Mouse (Mus musculus): ENCODE measurements around the gene Csgalnact2. TPM values are rescaled to one million over a fixed set of nuclear protein-coding genes. Genes with fewer than 3 reads are reported as not detected.

Csgalnact2 gene
- total RNA-seq (2021), result 10 to 100 TPM; 15.9 to 17.4 TPM
- long read RNA-seq, experiment 1, transcript Csgalnact2-201 (8 exons, 3,661 nt), result major isoform, 7 of 8 reads
- long read RNA-seq, experiment 1, partial matches to known transcripts, result 0 of 8 reads
- long read RNA-seq, experiment 1, other reads (novel, unspliced or antisense), result 1 of 8 reads
- long read RNA-seq, experiment 2, transcript Csgalnact2-201 (8 exons, 3,661 nt), result major isoform, 37 of 41 reads
- long read RNA-seq, experiment 2, partial matches to known transcripts, result 0 of 41 reads
- long read RNA-seq, experiment 2, other reads (novel, unspliced or antisense), result 4 of 41 reads

DNA sequence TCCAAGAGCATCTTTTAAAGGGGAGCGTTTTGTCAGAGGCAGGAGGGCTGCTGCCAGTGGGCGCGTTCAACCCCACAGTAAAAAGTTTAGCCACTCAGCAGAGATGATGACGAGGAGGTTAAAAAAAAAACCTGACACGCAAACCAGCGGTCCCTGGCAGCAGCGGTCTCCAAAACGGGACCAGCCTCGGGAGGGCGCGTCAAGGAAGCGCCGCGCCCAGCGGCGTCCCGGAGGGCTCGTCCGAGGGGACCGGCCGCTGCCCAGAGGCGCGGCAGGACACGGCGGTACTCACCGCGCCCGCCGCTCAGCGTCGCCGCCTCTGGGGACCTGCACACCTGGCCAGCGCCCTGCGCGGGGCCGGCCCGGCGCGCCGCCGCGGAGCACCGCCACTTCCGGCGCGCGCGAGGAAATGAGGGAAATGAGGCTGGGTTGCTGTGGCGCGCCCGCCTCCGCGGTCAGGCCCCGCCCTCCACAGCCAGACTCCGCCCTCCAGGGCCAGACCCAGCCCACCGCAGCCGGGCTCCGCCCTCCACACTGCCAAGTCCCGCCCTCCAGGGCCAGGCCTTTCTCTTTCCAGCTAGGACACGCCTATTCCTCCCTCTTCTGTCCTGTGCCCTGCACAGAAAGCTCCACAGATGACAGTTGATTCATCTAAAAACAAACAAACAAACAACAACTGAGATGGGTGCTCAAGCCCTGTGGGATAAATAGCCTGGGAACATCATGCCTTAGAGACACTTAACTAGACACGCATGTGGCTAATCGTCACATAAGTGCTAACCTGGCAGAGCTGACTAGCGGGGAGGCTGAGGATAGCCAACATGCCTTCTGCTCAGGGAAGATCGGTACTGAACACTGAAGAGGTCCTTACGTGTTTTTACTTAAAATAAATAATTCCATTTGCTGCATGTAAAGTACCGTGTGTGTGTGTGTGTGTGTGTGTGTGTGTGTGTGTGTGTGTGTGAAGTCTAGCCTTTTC is at the start of gene Csgalnact2:
TSS of gene Csgalnact2 (minus strand) at position 410 of the 979 bp plus-strand sequence.
- peak; percentile 98 for DNase-seq (ENCODE audit: low spot score in 2 of 2)

DNA sequence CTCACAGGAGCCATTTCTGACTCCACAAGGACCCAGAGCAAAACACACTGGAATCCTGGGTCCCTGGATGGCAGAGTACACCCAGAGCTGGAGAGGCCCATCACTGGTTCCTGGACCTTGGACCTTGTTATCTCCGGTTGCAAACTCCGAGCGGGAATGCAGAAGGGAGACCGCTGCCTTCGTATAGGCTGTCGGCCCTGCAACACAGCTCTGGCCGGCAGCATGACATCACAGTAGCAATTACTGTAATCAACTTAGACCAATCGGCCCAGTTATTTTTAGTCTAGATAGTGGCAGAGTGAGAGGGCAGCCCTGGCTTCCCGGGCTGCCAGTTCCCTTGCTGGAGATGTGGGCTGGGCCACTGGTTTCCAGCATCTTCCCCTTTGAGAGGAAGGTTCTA is 49.7 kb upstream of the Csgalnact2 start:
- DNase-seq (ENCODE audit: low spot score in 2 of 2), result no peak

- DNase-seq (ENCODE audit: low spot score in 2 of 2), result no peak
These were observed 48.3 kb upstream of the Csgalnact2 start for GRCm38 (mm10) chr6:118187285-118187641.

GRCm38 (mm10) chr6:118186620-118187284 is 47.8 kb upstream of the Csgalnact2 start:
- DNase-seq (ENCODE audit: low spot score in 2 of 2), result no peak

DNA sequence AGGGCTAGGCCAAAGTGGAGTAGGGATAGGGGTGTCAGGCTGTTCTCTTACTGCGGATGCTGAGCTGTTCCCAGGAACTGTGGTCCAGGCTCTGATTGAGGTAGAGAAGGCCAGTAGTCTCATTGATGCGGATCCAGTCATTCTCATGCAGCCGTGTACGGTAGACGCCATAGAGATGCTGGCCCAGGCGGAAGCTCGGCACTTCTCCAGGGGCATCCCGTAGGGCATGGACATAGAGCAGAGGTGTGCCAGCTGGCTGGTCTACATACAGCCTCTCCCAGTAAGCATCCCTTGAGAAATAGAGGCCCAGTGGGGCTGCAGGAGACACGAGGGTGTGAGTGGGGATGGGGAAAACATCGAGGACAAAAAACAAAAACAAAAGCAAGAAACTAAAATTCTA is 45.2 kb upstream of the Csgalnact2 start:
- no peak for DNase-seq (ENCODE audit: low spot score in 2 of 2)

DNA sequence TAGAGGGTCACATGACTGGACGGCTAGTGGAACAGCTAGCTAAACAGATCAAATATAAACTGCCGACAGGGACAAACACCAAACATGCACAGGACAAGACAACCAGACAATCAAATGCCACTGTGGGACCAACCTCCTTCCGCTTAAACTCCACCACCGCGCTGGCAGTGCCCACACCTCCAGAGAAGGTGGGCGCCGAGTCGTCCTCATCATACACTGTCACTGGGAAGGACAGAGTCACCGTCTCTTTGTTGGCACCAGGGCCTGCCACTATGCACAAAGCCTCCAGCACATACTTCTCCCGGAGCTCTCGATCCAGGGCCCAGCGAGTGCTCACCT is 41.1 kb upstream of the Csgalnact2 start:
- no peak for DNase-seq (ENCODE audit: low spot score in 2 of 2)

DNA sequence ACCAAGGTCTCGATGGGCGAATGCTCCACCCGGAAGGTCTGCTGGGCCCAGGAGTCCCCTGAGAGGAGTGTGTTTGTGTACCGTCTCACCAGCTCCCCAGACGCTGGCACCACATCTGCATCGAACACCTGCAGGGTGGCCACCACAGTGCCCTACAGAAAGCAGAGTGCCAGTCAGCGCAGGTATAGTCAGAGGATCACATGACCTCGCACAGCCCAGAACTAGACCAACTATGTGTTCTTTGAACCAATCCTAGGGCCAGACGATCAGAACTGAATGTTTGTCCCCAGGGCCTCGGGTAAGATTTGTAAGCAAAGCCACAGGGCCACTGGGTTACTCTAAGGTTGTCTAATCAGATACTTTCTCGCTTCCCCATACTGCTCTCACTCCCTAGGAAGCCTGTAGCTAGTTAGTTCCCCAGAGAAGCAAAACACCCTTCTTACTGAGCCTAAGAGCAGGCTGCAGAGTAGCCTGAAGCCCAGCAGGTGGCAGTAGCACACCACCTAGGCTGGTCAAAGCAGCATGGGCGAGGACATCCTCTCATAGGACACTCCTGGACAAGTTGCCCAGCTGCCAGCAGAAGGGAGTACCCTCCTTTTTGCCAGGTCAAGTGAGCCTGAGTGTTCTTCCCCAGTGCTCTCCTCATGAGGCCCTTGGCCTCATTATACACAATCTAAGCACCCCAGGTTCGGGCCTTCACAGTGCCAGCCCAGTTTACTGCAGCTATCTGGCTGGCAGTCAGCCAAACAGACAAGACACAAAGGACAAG is 40.6 kb upstream of the Csgalnact2 start:
- DNase-seq (ENCODE audit: low spot score in 2 of 2), result peak; percentile 64 to 65

- DNase-seq (ENCODE audit: low spot score in 2 of 2), result no peak
These were observed 35.0 kb upstream of the Csgalnact2 start for GRCm38 (mm10) chr6:118173975-118174328.

DNA sequence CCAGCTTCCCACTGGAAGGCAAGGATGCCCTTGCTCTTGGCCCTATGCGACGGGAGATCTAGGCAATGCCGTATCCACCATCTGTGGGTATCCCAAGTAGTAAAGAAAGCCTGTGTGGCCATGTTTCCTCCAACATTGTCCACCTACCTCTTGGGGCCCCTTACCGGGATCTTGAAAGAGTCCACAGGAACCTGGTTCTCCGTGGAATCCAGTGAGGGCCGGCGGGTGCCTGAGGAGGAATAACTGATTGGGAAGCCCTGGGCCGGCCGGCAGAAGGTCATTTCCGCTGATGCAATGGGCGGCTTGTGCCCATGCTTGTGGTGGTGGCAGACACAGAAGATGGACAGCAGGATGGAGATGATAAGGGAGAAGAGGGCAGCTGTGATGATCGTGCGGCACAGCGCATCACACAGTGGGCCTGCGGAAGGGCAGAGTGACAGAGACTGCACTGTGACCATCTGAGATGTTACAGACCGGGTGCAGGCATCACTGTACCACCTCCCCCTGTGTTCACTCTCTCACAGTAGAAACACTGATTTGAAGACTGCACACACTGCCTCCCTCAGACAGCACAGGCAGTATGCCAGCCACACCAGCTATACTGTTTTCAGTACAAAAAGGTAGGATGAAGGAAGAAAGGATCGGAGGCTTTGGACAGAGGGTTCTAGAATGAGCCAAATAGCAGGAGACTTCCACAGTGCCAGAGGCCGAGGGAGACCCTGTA is 34.5 kb upstream of the Csgalnact2 start:
- no peak for DNase-seq (ENCODE audit: low spot score in 2 of 2)

DNA sequence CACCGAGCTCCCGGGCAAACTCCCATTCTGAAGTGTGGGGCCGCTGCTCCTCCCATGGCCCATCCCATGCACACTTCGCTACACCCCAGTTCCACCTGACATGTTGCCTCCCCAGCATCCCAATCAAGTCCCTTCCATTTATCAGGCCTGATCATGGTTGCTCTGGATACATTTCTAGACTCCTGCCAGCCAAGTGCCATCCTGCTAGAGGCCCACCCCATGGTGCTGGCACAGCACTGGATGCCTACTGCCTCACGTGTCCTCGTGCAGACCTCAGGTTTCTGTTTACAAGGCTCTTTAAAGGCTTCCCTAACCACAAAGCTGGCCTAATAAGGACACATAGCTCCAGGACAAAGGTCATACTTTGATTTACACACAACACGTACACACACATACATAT is 32.4 kb upstream of the Csgalnact2 start:
- no peak for DNase-seq (ENCODE audit: low spot score in 2 of 2)

DNA sequence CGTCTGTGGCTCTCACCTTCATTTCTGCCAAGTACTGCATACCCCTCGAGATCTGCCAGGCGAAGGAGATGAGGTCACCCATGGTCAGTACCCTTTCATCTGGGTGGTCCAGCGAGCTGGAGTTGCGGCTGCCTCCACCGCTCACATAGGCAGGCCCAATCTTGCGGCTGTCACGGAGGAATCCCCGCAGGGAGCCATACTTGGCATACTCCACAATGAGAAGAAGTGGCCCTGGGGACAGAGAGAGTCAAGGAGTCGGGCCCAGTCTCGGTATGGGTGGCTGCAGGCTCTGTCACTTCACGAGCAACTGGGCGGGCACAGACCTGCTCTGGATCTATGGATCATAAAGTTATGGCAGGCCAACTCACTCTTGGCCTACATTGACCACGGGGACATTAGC is 29.2 kb upstream of the Csgalnact2 start:
- DNase-seq (ENCODE audit: low spot score in 2 of 2), result no peak

DNA sequence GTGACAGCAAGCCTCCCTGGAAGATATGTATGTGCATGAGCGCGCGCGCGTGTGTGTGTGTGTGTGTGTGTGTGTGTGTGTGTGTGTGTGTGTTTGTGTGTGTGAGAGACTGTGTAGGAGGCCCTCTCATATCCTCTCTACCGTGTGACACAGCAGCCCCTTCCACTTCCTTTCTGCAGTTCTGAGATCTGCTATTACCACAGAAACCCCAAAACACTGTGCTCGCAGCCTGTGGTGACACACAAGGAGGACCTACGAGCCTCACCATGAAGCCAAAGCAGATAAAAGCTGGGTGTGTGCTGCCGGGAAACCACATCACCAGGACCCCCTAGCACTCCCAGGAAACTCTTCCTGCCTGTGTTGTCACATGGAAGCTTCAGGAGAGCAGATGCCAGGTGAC is 28.1 kb upstream of the Csgalnact2 start:
- DNase-seq (ENCODE audit: low spot score in 2 of 2), result no peak

DNA sequence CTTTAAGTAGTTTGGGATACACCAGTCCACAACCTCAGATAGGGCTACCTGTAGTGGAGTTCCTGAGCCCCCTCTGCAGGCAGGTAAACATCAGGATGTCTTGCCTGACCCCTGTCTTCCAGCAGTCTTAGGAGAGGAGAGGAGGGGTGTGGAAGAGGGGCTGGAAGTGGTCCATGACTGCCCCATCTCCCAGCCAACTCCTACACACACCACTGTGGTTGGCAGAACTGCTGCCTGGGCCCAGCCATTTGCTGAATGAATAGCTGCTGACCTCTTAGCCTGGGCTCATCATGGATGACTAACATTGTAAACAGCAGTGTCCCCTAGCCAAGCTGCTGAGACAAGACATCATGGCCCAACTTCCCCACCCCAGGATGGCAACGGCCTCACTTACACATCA is 26.6 kb upstream of the Csgalnact2 start:
- no peak for DNase-seq (ENCODE audit: low spot score in 2 of 2)

GRCm38 (mm10) chr6:118164691-118165090 is 25.8 kb upstream of the Csgalnact2 start:
- DNase-seq (ENCODE audit: low spot score in 2 of 2), result peak in 1 of 2 experiments; percentile 7

DNA sequence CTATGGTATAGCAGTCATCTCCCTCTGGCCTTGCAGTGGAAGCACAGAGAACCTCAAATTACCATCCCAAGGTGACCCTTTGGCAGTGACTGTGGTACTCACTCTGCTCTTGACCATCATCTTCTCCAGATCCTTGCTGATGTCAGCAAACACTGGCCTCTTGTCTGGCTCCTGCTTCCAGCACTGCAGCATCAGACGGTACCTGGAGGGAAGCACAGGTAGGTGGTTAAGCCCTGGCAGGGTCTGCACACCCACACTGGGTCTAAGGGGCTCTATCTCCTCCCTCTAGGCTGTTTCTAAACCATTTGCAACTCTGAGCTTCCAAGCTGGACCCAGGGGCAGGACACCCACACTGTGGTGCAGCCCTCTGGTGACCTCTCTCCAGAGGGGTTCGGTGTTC is 24.1 kb upstream of the Csgalnact2 start:
- DNase-seq (ENCODE audit: low spot score in 2 of 2), result peak in 1 of 2 experiments; percentile 7

GRCm38 (mm10) chr6:118162457-118163082 is 23.6 kb upstream of the Csgalnact2 start:
- DNase-seq (ENCODE audit: low spot score in 2 of 2), result peak in 1 of 2 experiments; percentile 11

- no peak for DNase-seq (ENCODE audit: low spot score in 2 of 2)
These were observed 14.2 kb upstream of the Csgalnact2 start for GRCm38 (mm10) chr6:118153091-118153490.

DNA sequence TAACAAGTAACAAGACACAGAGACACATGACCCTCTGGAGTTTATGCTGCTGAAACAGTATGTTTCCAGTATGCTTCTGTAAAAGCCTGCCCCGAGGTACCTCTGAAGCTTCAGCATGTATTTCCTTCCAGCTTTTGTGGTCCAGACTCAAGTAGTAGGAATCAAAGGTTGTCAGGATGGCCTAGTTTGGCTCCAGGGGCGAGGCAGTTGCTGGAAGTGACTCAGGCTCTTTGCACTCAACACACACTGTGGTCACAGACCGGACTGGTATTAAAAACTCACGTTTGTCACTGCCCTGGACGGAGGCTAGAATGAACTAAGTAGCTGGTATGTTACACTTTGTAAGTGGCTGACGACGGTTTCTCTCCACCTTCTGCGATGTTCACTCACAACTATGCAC is 12.0 kb upstream of the Csgalnact2 start:
- DNase-seq (ENCODE audit: low spot score in 2 of 2), result no peak

DNA sequence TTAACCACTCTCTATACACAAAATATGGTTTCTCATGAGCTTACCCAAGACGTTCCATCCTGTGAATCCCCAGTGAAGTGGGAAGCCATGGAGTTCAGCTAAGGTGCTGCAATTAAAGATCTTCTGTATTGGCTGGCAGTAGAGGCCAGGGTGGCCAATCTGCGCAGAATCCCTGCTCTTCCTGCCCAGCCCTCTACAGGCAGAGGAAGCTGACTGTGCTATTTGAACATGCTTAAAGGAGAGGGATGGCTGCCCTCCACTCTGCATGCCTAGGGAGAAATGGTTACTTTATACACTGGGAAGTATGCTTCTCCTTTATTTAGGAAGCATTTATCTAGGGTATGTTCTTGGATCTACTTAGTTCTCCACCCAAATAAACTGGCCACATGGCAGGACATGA is 11.6 kb upstream of the Csgalnact2 start:
- DNase-seq (ENCODE audit: low spot score in 2 of 2), result no peak

GRCm38 (mm10) chr6:118150128-118150527 is 11.2 kb upstream of the Csgalnact2 start:
- DNase-seq (ENCODE audit: low spot score in 2 of 2), result no peak

All from adrenal gland, adult 18-20 months (tissue).